Mouse (Mus musculus): ENCODE data around the gene Prr15.

Prr15 gene

GRCm38 (mm10) chr6:54353698-54354097 is 28.1 kb downstream of the Prr15 start:
- TF ChIP-seq GATA4 (IDR thresholded peaks at IDR 0.05; ENCODE audit: insufficient replicate concordance, low read length): no peak

GRCm38 (mm10) chr6:54355626-54356025 is 30.0 kb downstream of the Prr15 start:
- TF ChIP-seq GATA4 (IDR thresholded peaks at IDR 0.05; ENCODE audit: insufficient replicate concordance, low read length): no peak

GRCm38 (mm10) chr6:54362526-54363324 is 37.1 kb downstream of the Prr15 start:
- no peak for TF ChIP-seq GATA4 (IDR thresholded peaks at IDR 0.05; ENCODE audit: insufficient replicate concordance, low read length)

GRCm38 (mm10) chr6:54364406-54365136 is 38.9 kb downstream of the Prr15 start:
- no peak for TF ChIP-seq GATA4 (IDR thresholded peaks at IDR 0.05; ENCODE audit: insufficient replicate concordance, low read length)

GRCm38 (mm10) chr6:54366607-54367006 is 41.0 kb downstream of the Prr15 start:
- no peak for TF ChIP-seq GATA4 (IDR thresholded peaks at IDR 0.05; ENCODE audit: insufficient replicate concordance, low read length)

GRCm38 (mm10) chr6:54368071-54368470 is 42.4 kb downstream of the Prr15 start:
- 0 out of 2 replicates have a peak, but pooled peaks have one; percentile 5 for TF ChIP-seq GATA4 (IDR thresholded peaks at IDR 0.05; ENCODE audit: insufficient replicate concordance, low read length)

- TF ChIP-seq GATA4 (IDR thresholded peaks at IDR 0.05; ENCODE audit: insufficient replicate concordance, low read length): no peak
Observed at GRCm38 (mm10) chr6:54369913-54370542, 44.4 kb downstream of the Prr15 start.

- no peak for TF ChIP-seq GATA4 (IDR thresholded peaks at IDR 0.05; ENCODE audit: insufficient replicate concordance, low read length)
Observed at GRCm38 (mm10) chr6:54371874-54372273, 46.2 kb downstream of the Prr15 start.

GRCm38 (mm10) chr6:54379356-54379755 is 53.7 kb downstream of the Prr15 start:
- TF ChIP-seq GATA4 (IDR thresholded peaks at IDR 0.05; ENCODE audit: insufficient replicate concordance, low read length): no peak

All from liver, adult (tissue).